Mouse (Mus musculus) liver (tissue): ENCODE results near the gene Srsf1.
A peak's percentile ranks its signal among the peaks of the same experiment; 100 is the strongest.
"Not testable (repeated sequence)": the region's sequence is repeated elsewhere in the genome, so short reads cannot be mapped to it uniquely, and the experiment has no call there.

Experiments
- DNase-seq: peaks from one replicate; pipeline ENCODE4 v3.0.0-alpha.2; 2020; ENCODE audit warnings: mixed read lengths

The Srsf1 gene

DNA sequence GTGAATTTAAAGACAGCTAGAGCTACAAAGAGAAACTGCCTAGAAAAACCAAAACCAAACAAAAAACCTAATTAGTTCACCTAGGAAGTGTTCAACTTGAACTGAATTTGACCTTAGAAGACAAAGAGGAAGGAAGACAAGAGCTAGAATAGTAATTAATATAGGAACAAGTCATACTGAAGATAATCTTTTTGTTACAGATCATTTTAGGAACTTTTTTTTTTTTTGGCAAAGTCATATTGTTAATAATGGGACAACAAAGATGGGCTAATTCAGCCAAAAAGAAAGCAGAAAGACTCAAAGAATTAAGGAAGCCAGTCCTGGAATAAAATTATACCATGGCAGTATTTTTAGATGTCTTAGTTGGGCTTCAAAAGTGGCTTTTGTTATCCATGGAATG lies 2.9 kb upstream of the Srsf1 start:
- no peak for DNase-seq

DNA sequence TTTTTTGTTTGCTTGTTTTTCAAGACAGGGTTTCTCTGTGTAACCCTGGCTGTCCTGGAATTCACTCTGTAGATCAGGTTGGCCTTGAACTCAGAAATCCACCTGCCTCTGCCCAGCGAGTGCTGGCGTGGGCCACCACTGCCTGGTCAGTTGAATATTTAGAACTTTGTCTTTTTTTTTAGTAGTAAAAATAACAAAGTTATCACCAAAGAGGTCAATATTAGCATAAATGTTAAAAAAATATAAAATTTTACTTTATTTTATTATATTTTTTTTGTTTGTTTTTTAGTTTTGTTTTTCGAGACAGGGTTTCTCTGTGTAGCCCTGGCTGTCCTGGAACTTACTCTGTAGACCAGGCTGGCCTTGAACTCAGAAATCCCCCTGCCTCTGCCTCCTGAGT lies 2.0 kb upstream of the Srsf1 start:
- not testable (repeated sequence) for DNase-seq

DNA sequence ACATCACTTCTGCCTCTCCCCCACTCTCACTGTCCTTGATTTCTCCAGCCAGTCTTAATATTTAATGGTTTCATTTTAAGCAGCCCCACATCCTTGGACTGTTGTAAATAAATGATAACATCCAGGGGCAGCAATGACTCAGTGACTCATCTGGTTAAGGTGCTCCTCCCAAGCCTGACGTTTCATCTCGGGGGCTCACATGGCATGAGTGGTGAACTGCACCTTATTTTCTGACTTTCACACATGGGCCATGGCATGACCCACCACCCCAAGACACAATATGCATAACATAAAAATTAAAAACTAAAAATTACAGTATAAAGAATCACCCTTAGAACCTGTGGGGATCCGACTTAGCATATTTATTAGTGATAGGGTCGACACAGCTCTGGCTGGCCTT lies 1.3 kb upstream of the Srsf1 start:
- DNase-seq: peak; percentile 72

DNA sequence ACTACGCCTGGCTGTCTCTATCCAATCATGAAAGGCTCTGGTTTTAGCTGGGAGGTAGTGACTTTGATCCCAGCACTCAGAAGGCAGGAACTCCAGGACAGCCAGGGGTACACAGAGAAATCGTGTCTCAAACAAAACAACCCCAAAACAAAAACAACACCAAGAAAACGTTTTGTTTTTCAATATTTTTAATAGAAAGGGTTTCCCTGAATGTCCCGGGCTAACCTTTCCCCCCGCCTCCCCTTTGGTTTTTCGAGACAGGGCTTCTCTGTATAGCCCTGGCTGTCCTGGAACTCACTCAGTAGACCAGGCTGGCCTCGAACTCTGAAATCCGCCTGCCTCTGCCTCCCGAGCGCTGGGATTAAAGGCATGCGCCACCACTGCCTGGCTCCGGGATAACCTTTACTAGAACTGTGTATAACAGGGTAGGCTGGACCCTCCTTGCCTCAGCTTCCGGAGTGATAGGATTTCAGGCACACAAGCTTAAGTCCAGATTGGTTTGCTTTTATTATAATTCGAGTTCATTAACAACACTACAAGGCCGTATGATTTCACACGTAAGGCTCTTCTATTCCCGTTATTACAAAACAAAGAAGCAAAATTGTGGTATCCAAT lies 743 bp upstream of the Srsf1 start:
- DNase-seq: peak; percentile 43

DNA sequence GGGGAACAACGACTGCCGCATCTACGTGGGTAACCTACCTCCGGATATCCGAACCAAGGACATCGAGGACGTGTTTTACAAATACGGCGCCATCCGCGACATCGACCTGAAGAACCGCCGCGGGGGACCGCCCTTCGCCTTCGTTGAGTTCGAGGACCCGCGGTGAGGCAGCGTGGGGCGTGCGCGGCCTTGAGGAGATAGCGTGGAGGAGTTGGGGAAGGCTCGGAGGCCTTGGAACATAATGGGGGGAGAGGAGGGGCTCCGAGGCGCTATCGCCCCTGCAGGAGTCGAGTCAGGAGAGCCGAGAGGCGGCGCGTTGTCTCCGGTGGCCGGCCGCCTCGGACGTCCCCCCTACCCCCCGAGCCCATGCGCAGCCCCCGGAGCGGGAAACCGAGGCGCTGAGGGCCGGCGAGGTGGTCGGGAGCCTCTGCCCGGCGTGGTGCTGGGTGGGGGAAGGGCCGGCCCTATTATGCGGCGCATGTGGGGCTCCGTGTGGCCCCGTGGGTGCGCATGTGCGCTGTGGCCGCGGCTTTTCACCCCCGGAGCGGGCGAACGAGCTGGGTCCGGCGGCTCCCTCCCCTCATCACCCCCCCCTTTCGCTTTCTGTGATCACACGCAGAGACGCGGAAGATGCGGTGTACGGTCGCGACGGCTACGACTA lies 828 bp downstream of the Srsf1 start:
- peak; percentile 74 for DNase-seq

DNA sequence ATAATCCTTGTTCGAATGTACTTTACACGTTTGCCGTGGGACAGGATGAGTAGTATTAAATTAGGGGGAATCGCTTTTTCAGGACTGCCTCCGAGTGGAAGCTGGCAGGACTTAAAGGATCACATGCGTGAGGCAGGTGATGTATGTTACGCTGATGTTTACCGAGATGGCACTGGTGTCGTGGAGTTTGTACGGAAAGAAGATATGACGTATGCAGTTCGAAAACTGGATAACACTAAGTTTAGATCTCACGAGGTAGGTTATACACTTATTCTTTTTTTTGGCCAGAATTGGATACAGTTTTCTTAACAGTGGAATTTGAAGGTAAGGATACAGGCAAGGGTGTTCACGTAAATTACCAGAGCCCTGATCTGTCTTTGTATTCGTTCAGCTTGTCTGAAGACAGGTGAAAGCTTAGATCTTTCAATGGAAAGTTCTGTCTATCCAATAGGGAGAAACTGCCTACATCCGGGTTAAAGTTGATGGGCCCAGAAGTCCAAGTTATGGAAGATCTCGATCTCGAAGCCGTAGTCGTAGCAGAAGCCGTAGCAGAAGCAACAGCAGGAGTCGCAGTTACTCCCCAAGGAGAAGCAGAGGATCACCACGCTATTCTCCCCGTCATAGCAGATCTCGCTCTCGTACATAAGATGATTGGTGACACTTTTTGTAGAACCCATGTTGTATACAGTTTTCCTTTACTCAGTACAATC lies 1.9 kb downstream of the Srsf1 start:
- DNase-seq: peak; percentile 49

DNA sequence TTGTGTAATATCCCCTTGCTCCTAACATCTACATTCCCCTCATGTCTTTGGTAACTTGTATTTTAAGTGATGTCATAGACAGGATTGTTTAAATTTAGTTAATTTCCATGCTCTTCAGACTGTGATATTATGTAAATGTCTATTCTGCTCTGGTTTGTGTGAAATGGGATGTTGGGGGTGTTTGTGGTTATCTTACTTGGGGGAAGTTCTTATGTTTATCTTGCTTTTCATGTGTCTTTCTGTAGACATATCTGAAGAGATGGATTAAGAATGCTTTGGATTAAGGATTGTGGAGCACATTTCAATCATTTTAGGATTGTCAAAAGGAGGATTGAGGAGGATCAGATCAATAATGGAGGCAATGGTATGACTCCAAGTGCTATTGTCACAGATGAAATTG lies 2.6 kb downstream of the Srsf1 start:
- DNase-seq: no peak

DNA sequence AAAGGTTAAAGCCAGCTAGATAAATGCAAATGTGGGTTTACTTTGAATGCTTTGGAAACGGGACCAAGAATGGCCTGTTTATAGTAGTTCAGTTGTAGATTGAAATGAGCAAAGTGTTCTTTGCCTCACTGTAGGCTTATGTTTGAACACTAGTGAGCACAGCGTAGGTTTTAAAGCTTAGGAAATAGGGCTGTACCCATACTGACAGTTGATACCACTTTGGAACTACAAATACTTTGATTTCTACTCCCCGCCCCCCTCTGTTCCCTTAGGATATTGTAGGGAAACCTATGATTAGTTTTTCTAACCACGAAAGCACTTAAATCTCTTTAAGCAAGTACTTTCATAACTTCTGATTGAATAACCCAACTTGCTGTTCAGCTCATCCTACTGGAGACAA lies 5.5 kb downstream of the Srsf1 start:
- no peak for DNase-seq

DNA sequence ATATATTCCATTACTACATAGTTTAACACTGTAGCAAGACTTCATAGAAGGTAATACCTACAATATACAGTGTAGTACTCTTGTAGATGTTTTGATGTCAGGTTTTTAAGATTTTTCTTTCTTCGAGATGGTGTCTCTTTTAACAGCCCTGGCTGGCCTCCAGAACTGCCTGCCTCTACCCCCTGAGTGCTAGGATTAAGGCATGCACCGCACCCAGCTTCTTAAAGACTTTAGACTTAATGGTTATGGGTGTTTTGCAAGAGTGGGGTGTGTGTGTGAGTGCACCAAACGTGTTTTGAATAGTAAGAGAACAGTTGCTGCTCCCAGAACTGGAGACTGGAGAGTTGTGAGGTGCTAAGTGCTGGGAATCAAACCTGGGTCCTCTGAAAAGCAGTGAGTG lies 6.6 kb downstream of the Srsf1 start:
- no peak for DNase-seq

DNA sequence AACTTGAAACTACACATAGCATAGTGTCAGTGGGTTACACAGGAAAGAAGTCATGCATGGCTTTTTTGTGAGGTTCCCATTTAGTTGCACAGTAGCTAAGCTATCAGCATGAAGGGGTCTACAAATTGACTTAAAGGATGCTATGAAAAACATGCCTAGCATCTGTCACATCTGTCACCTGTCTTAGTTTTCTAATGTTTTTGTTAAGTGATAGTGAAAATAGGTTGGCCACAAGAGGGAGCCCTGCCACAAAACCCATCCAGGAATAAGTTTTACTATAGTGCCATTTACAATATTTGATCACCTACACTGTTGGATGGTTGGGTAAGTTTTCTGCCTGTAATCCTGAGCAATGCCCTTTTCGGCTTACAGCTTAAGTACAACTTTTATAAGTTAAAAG lies 7.4 kb downstream of the Srsf1 start:
- peak; percentile 45 for DNase-seq

DNA sequence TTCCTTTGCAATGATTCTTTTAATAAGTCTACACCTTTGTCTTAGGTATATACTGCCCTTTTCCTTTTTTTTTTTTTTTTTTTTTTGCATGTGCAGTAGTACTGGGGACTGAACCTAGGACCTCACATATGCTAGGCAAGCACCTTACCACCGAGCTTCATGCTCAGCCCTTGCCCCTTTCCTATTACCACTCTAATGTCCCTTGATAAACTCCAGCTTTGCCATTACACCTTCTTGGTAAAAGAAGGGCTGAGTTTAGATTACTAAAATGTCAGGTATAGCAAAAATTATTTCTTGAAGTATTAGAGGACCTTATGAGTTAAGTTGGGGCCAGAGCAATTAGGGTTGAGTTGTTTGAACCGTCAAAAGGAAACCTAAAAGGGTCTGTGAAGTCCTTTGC lies 8.6 kb downstream of the Srsf1 start:
- DNase-seq: no peak

DNA sequence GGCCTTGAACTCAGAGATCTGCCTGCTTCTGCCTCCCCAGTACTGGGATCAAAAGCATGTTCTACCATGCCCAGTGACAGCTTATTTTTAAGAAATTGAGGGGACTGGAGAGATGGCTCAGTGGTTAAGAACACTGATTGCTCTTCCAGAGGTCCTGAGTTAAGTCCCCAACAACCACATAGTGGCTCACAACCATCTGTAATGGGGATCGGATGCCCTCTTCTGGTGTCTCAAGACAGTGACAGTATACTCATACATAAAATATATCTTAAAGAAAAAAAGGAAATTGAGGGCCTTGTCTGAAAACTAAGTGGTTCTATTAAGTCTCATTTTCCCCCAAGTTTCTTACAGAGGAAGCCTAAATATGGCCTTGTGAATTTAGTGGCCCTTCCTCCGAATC lies 10.6 kb downstream of the Srsf1 start:
- no peak for DNase-seq

DNA sequence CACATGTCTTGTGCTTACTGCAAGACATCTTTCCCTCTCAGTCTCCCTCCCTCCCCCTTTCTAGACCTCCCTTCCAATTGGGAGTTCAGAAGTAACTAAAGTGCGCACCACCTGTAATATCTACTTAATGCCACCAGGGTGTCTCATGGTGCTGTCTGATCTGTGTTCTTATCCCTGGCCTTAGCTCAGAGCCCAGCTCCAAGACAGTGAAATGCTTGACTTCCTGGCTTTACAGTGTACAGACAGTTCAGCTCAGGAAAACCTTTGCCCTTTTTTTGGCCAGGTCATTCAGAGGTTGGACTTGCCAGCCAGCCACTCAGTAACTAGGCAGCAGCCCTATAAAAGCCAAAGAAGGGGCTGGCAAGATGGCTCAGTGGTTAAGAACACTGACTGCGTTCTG lies 12.0 kb downstream of the Srsf1 start:
- peak; percentile 19 for DNase-seq

DNA sequence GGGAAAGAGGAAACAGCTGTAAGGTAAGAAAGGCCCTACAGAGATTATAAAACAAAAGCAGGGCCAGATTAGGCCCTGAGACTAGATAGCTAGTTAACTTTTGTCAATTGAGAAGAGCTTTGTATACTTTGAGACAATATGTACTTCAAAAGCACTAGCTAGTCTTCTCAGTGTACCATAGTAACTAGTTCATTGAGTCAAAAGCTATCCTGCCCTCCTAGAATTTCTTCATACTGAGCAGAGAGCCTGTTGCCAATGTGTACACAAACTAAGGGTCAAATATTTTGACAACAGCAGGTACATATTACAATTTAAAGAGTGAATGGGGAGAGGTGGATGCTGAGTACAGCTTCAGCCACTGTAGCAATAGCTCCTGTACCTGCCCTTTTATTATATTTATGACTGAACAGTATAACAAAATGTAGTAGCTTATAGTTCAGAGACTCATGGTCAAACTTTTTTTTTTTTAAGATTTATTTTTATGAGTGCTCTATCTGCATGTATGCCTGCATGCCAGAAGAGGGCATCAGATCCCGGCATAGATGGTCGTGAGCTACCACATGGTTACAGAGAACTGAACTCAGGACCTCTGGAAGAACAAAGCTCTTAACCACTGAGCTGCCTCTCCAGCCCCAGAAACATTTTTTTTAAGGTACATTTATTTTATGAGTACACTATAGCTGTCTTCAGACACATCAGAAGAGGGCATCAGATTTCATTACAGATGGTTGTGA lies 14.9 kb downstream of the Srsf1 start:
- no peak for DNase-seq

DNA sequence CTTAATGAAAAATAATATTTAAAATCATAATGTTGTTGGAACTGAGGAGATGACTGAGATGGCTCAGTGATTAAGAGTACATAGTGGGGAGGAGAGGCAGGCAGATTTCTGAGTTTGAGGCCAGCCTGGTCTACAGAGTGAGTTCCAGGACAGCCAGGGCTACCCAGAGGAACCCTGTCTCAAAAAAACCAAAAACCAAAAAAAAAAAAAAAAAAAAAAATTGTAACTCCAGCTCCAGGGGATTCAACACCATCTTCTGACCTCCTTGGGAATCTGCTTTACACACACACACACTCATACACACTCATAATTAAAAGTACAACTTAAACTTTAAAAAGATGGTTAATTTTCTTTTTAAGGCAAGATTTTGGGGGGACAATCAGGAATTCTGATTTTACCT lies 18.6 kb downstream of the Srsf1 start:
- no peak for DNase-seq

DNA sequence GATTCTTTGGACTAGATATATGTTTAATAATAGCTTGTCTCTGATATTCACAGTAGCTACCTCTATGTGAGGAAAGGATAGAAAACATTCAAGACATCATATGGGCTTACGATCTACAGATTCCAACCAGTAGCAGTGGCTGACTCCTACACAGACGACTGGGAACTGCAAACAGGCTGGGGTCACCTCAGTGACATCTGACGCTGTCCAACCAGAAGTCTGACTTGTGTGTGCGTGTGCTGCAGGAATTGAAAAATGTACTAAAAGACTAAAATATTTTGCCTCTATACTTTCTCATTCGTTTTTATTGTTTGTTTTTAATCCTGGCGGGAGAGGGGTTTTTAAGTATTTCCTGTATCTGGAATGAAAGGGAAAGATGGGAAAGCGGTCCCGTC lies 20.0 kb downstream of the Srsf1 start:
- DNase-seq: peak; percentile 26

DNA sequence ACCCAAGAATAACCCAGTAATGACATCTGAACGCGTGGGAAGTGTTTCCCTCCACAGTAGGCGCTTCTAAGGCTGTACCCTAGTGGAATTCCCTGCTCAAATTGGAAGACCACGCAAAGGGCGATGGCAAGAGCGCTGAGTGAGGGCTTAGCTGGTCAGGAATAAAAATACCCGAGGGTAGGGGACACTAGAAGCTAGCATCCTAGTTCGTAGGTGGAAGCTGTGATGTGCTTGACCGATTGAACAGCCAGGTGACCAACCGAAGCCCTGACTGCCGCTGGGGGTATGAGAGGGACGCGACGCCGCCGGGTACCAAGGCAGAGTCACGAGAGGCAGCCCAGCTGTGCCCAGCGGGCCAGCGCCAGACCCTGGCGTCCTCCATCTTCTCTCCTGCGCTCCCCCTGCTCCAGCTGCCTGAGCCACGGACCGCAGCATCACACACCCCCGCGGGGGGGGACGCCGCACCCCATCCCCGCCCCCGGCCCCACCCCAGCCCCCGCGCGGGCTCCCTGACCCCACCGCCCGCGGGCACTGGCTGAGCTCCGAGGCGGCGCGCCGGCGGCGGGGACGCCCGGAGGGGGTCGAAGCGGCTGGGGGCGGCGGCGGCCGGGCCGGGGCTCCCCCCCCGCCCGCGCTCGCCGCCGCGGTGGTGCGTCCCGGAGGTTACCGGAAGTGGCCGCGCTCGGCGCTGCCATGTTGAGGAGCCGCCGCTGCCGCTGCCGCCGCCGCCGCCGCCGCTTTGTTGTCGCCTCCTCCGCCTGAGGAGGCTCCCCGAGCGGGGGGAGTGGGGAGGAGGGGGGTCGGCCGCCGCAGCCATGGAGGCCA lies 20.6 kb downstream of the Srsf1 start, which contains the start of gene Vezf1:
Gene Vezf1 (plus strand): TSS at position 694 of the 825 bp plus-strand sequence.
- DNase-seq: peak; percentile 84

DNA sequence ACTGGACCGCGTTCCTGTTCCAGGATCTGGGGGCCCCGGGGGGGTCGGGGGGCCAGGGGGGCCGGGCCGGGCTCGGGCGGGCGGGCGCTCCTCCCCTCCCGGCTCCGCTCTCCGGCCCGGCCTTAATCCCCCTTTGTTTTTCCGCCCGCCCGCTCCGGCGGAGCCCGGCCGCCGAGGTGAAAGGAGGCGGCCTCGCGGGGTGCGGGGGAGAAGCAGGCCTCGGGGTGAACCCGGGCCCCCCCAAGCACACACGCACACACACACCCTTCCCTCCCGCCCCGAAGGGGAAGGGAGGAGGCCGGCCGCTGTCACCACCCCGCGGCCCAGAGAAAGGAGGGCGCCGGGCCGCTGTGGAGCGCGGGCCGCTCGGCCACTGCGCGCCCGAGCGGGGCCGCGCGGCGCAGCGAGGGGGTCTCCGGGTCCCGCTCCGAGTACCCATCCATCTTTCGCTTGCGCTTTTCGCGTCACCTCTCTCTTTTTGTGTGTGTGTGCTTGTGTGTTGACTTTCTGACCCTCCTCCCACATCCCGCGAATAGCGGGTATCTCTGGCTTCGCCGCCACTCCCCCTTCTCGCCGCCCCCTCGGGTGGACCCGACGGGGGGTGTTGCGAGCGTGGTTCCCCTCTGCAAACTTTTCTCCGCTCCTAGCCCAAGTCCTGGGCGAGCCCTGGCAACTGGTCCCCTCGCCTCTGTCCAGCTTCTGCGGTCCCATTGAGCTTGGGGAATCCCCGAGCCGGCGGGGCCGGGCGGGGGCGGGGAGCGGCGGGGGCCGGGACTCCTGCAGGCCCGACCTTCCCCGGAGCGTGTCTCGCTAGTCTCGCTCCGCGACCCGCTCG lies 21.5 kb downstream of the Srsf1 start:
- peak; percentile 66 for DNase-seq

DNA sequence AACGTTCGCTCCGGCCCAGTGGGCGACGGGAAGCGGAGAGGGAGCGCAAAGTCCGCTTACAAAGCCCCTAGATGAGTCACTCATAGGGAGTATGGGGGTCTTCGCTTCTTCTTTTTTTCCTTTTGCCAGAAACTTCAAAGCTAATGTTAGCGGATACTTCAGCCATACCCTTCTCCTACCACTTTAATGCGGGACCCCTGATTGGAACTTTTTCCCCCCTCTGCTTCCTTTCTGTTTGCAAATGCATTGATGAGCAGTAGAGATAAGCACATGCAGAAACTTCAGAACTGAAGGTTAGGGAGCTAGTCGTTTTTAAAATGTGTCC lies 22.0 kb downstream of the Srsf1 start:
- no peak for DNase-seq

DNA sequence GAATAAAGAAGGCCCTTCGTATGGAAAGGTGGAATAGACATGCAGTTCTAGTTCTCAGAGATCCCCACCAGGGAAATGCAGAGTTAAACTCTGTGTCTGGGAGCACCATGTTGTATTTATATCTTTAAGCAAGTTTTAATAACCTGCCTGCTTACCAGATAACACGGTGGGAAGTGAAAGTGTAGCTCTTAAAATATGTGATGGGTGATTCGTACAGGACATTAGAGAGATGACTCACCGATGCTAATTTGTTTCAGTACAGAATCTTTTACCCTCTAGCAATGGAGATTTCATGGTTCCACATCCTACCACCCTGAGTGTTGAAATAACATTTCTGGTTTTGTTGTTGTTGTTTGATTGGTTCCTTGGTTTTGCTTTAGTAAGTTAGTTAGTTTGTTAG lies 23.2 kb downstream of the Srsf1 start:
- DNase-seq: no peak

DNA sequence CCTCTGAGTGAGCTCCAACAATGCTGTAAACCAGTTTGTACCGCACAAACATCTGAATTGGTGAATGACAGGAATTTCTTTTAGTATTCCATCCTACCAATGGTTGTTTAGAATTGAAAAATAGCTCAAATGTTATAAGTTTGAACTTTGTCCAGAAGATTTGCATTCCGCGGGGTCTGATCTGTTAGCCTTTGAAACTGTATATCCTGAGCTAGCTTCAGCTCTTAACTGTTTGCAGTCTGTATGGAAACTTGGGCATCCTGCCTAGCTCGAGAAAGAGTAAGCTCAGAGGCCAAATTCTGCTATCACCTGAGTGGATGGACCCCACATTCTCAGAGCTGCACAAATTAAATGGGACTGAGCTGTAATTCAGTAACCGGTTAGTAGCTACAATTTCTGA lies 23.9 kb downstream of the Srsf1 start:
- no peak for DNase-seq

DNA sequence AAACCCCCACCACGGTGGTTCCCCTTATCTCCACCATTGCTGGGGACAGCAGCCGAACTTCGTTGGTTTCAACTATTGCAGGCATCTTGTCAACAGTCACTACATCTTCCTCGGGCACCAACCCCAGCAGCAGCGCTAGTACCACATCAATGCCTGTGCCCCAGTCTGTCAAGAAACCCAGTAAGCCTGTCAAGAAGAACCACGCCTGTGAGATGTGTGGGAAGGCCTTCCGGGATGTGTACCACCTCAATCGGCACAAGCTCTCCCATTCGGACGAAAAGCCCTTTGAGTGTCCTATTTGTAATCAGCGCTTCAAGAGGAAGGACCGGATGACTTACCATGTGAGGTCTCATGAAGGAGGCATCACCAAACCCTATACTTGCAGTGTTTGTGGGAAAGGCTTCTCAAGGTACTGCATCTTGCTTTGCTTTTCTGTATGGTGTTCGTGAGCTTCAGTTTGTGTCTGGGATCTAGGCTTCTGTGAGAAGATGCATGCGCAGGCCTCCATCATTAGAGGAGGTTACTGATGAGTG lies 26.2 kb downstream of the Srsf1 start:
- DNase-seq: no peak
